In the genomic region with DNA sequence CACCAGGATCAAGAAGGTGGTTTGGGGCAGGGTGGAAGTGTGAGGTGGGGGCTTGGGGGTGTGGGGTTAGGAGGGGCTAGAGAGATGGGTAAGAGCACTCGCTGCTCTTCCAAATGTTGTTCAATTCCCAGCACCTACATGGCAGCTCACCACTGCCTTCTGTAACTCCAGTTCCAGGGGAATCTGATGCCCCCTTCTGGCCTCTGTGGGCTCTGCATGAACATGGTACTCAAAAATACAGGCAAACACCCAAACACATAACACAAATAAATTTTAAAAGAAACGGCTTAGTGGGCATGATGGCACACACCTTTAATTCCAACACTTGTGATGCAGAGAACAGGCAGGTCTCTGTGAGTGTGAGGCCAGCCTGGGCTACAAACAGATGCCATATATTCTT, we compare ENCODE assay signal across 10 mouse cellular contexts. TPM values are rescaled to one million over a fixed set of nuclear protein-coding genes. Genes with fewer than 3 reads are reported as not detected.
A peak's percentile ranks its signal among the peaks of the same experiment; 100 is the strongest.
DNase-seq lines count a peak whose midpoint lies in the region; ATAC-seq lines count a peak whose summit lies in the region.
"Had no signal": no experiment of that assay in that cellular context is flagged by ENCODE, and none has a peak within 500 bp of the region (broad histone marks: within the 10 kb centered on the region; RNA-seq: fewer than 3 reads in every experiment).

No protein-coding gene starts in this region.

- H3K4me2 ChIP-seq in forebrain, embryonic 15.5 days (replicated peaks) = no peak overlapping the region
- H3K4me2 ChIP-seq in midbrain, embryonic 13.5 days (replicated peaks) = no peak overlapping the region
- H3K4me2 ChIP-seq: embryonic facial prominence, embryonic 15.5 days; neural tube, embryonic 13.5 days had no signal

- no peak overlapping the region for H3K9ac ChIP-seq in forebrain, embryonic 15.5 days (replicated peaks)
- H3K9ac ChIP-seq in midbrain, embryonic 13.5 days (replicated peaks) = no peak overlapping the region
- H3K9ac ChIP-seq: embryonic facial prominence, embryonic 15.5 days; neural tube, embryonic 13.5 days had no signal

- WGBS in forebrain, embryonic 10.5 days = 62% methylated on average over 2 of the region's 2 CpGs
- WGBS in forebrain, embryonic 15.5 days = 57% methylated on average over 2 of the region's 2 CpGs
- 61% methylated on average over 2 of the region's 2 CpGs for WGBS in midbrain, embryonic 10.5 days
- WGBS in midbrain, embryonic 13.5 days = 50% methylated on average over 2 of the region's 2 CpGs

- no peak for ATAC-seq in forebrain, embryonic 15.5 days (replicated peaks)
- no peak for ATAC-seq in midbrain, embryonic 13.5 days

- peak; percentile 25 for DNase-seq in forebrain, embryonic 10.5 days (ENCODE audit: extremely low spot score, low spot score)
- peak; percentile 30 for DNase-seq in midbrain, embryonic 10.5 days (ENCODE audit: low spot score)
- peak; percentile 26 for DNase-seq in embryo, embryonic 9.5 days (ENCODE audit: extremely low spot score)
- peak; percentile 36 for DNase-seq in thymus, postnatal 14 days
- DNase-seq in right cerebral cortex, adult 18-20 months = no peak
- no peak for DNase-seq in cerebellum, adult 18-20 months

- no peaks in the 10 kb centered on the region for H3K27me3 ChIP-seq in forebrain, embryonic 10.5 days (ENCODE audit: poor library complexity, severe bottlenecking)
- no peaks in the 10 kb centered on the region for H3K27me3 ChIP-seq in forebrain, embryonic 15.5 days
- H3K27me3 ChIP-seq in midbrain, embryonic 10.5 days (ENCODE audit: low read depth, poor library complexity, severe bottlenecking) = no peaks in the 10 kb centered on the region
- H3K27me3 ChIP-seq in midbrain, embryonic 13.5 days = no peaks in the 10 kb centered on the region
- H3K27me3 ChIP-seq: embryonic facial prominence, embryonic 15.5 days; neural tube, embryonic 13.5 days had no signal

- no peaks in the 10 kb centered on the region for H3K36me3 ChIP-seq in forebrain, embryonic 10.5 days (replicated peaks)
- H3K36me3 ChIP-seq in forebrain, embryonic 15.5 days = no peaks in the 10 kb centered on the region
- no peaks in the 10 kb centered on the region for H3K36me3 ChIP-seq in midbrain, embryonic 10.5 days
- peaks cover under 1% of the 10 kb centered on the region; the same call in 1 of the 2 replicates for H3K36me3 ChIP-seq in midbrain, embryonic 13.5 days
- H3K36me3 ChIP-seq: embryonic facial prominence, embryonic 15.5 days; neural tube, embryonic 13.5 days had no signal

- peaks cover 15% of the 10 kb centered on the region for H3K4me1 ChIP-seq in forebrain, embryonic 10.5 days
- H3K4me1 ChIP-seq in forebrain, embryonic 15.5 days = peaks cover 12% of the 10 kb centered on the region
- H3K4me1 ChIP-seq in midbrain, embryonic 10.5 days = peaks cover 15% of the 10 kb centered on the region
- peaks cover 9% of the 10 kb centered on the region for H3K4me1 ChIP-seq in midbrain, embryonic 13.5 days (replicated peaks)

- H3K9me3 ChIP-seq in forebrain, embryonic 10.5 days = no peaks in the 10 kb centered on the region
- H3K9me3 ChIP-seq in forebrain, embryonic 15.5 days = no peaks in the 10 kb centered on the region
- no peaks in the 10 kb centered on the region for H3K9me3 ChIP-seq in midbrain, embryonic 10.5 days (replicated peaks)
- H3K9me3 ChIP-seq in midbrain, embryonic 13.5 days = no peaks in the 10 kb centered on the region
- H3K9me3 ChIP-seq: embryonic facial prominence, embryonic 15.5 days; neural tube, embryonic 13.5 days had no signal

- H3K27ac ChIP-seq in forebrain, embryonic 10.5 days = no peak overlapping the region
- H3K27ac ChIP-seq in forebrain, embryonic 15.5 days (replicated peaks) = no peak overlapping the region
- H3K27ac ChIP-seq in midbrain, embryonic 10.5 days (replicated peaks) = no peak overlapping the region
- H3K27ac ChIP-seq in midbrain, embryonic 13.5 days = no peak overlapping the region
- H3K27ac ChIP-seq: embryonic facial prominence, embryonic 15.5 days; neural tube, embryonic 13.5 days had no signal

- no peak overlapping the region for H3K4me3 ChIP-seq in forebrain, embryonic 10.5 days
- no peak overlapping the region for H3K4me3 ChIP-seq in forebrain, embryonic 15.5 days
- H3K4me3 ChIP-seq in midbrain, embryonic 10.5 days = no peak overlapping the region
- H3K4me3 ChIP-seq in midbrain, embryonic 13.5 days (replicated peaks) = no peak overlapping the region
- H3K4me3 ChIP-seq: embryonic facial prominence, embryonic 15.5 days; neural tube, embryonic 13.5 days had no signal

RNA-seq across cellular contexts. Expression of gene Dyx1c1, which starts 3.8 kb away (rescaled TPM):
- polyA plus RNA-seq in forebrain, embryonic 10.5 days (2016; fragmentation: Nextera tagmentation; extraction: Ambion mirVana) = 1.5 and 1.8 TPM in 2 replicates
- 2.3 and 2.4 TPM in 2 replicates for polyA plus RNA-seq in forebrain, embryonic 15.5 days (2015; fragmentation: Nextera tagmentation; extraction: Ambion mirVana)
- polyA plus RNA-seq in midbrain, embryonic 10.5 days (2016; fragmentation: Nextera tagmentation; extraction: Ambion mirVana) = 1.7 and 2.3 TPM in 2 replicates
- polyA plus RNA-seq in midbrain, embryonic 13.5 days (2015; fragmentation: Nextera tagmentation; extraction: Ambion mirVana) = 1.8 and 2.1 TPM in 2 replicates

RNA-seq across cellular contexts. Expression of gene Gm44503, which starts 3.9 kb away (rescaled TPM):
- not detected in 2 replicates for polyA plus RNA-seq in forebrain, embryonic 10.5 days (2016; fragmentation: Nextera tagmentation; extraction: Ambion mirVana)
- polyA plus RNA-seq in forebrain, embryonic 15.5 days (2015; fragmentation: Nextera tagmentation; extraction: Ambion mirVana) = not detected in 2 replicates
- polyA plus RNA-seq in midbrain, embryonic 10.5 days (2016; fragmentation: Nextera tagmentation; extraction: Ambion mirVana) = not detected in 2 replicates
- not detected in 2 replicates for polyA plus RNA-seq in midbrain, embryonic 13.5 days (2015; fragmentation: Nextera tagmentation; extraction: Ambion mirVana)
- polyA plus RNA-seq: embryonic facial prominence, embryonic 15.5 days; neural tube, embryonic 13.5 days had no signal

RNA-seq across cellular contexts. Expression of gene Pygo1, which starts 29.3 kb away (rescaled TPM):
- 5.2 and 5.5 TPM in 2 replicates for polyA plus RNA-seq in forebrain, embryonic 10.5 days (2016; fragmentation: Nextera tagmentation; extraction: Ambion mirVana)
- polyA plus RNA-seq in forebrain, embryonic 15.5 days (2015; fragmentation: Nextera tagmentation; extraction: Ambion mirVana) = 14.8 and 15.4 TPM in 2 replicates
- polyA plus RNA-seq in midbrain, embryonic 10.5 days (2016; fragmentation: Nextera tagmentation; extraction: Ambion mirVana) = 4.9 and 5.8 TPM in 2 replicates
- polyA plus RNA-seq in midbrain, embryonic 13.5 days (2015; fragmentation: Nextera tagmentation; extraction: Ambion mirVana) = 11.3 and 12.0 TPM in 2 replicates

RNA-seq across cellular contexts. Expression of gene Ccpg1os, which starts 30.4 kb away (rescaled TPM):
- 15.4 and 18.7 TPM in 2 replicates for polyA plus RNA-seq in forebrain, embryonic 10.5 days (2016; fragmentation: Nextera tagmentation; extraction: Ambion mirVana)
- polyA plus RNA-seq in forebrain, embryonic 15.5 days (2015; fragmentation: Nextera tagmentation; extraction: Ambion mirVana) = 21.5 and 23.8 TPM in 2 replicates
- polyA plus RNA-seq in midbrain, embryonic 10.5 days (2016; fragmentation: Nextera tagmentation; extraction: Ambion mirVana) = 21.8 and 24.2 TPM in 2 replicates
- 26.2 and 28.8 TPM in 2 replicates for polyA plus RNA-seq in midbrain, embryonic 13.5 days (2015; fragmentation: Nextera tagmentation; extraction: Ambion mirVana)

RNA-seq across cellular contexts. Expression of gene Ccpg1, which starts 30.5 kb away (rescaled TPM):
- 15.5 and 15.9 TPM in 2 replicates for polyA plus RNA-seq in forebrain, embryonic 10.5 days (2016; fragmentation: Nextera tagmentation; extraction: Ambion mirVana)
- polyA plus RNA-seq in forebrain, embryonic 15.5 days (2015; fragmentation: Nextera tagmentation; extraction: Ambion mirVana) = 46.5 and 47.5 TPM in 2 replicates
- polyA plus RNA-seq in midbrain, embryonic 10.5 days (2016; fragmentation: Nextera tagmentation; extraction: Ambion mirVana) = 18.0 and 23.0 TPM in 2 replicates
- 43.2 and 45.2 TPM in 2 replicates for polyA plus RNA-seq in midbrain, embryonic 13.5 days (2015; fragmentation: Nextera tagmentation; extraction: Ambion mirVana)

Comparison
In these comparisons a context has a peak if more than half of its experiments do, and no peak if none do; other contexts are left out.
1. DNase-seq: peak in forebrain, embryonic 10.5 days (single experiment), midbrain, embryonic 10.5 days (single experiment), embryo, embryonic 9.5 days (single experiment) and thymus, postnatal 14 days (single experiment); none in right cerebral cortex, adult 18-20 months (single experiment) and cerebellum, adult 18-20 months (0 of 2).